Mouse (Mus musculus): ENCODE data around the gene Pola2. TPM values are rescaled to one million over a fixed set of nuclear protein-coding genes. Genes with fewer than 3 reads are reported as not detected.
A peak's percentile ranks its signal among the peaks of the same experiment; 100 is the strongest.

Gene Pola2
- total RNA-seq (2021) = 10 to 100 TPM; 22.9 to 23.7 TPM
- long read RNA-seq, experiment 1, partial matches to known transcripts = 3 of 17 reads
- long read RNA-seq, experiment 1, other reads (novel, unspliced or antisense) = 10 of 17 reads
- long read RNA-seq, experiment 2, partial matches to known transcripts = 0 of 7 reads
- long read RNA-seq, experiment 2, other reads (novel, unspliced or antisense) = 6 of 7 reads

DNA sequence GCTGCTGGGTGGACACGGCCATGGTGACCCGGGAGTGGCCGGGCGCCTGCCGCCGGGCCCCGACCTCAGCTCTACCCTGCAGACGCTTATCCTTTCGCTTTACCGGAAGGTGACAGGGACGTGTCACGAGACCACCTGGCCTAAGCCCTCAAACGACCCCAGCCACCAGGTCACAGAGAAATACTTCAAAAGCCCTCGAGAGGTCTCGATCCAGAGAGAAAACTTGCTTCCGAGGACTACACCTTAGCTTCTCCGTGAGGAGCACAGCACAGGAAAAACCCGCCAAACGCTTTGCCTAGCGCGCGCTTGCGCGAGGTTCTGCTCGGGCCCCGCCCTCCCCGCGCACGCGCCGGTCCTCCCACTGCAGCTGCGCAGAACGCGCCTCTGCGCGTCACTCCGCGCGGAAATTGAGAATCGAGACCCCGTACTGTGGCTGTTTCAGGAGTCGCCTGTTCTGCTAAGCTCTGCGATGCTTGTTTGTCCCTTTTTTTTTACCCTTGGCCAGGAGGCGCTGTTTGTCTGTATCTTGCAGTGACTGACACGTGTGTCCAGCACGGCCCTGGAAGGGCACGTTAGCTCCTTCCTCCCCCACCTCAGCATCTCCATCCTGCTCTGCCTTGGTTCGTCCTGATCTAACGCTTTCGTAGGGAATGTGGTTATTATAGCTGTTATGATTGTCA, at the start of gene Pola2:
TSS of gene Pola2 (minus strand) at position 320 of the 680 bp plus-strand sequence.
- DNase-seq = peak; percentile 92 to 95

DNA sequence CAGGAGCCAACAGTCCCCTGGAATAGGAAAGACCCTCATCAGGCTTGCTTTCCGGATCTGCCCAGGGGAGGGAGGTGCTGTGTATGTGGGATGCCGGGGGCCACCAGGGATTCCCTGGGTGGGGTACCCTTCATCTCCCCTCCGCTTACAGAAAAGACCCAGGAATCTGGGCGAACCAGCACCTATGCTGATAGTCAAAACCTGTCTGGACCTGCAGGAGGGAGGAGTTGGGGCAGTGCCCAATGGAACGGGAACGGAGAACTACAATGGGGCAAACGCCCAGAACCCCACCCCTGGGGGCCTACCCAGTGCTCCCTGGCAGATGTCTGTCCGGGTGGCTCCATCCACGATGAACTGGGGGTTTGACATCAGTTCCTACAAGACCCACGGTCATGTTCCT, 49.7 kb upstream of the Pola2 start:
- DNase-seq = no peak

- no peak for DNase-seq
These were observed 45.1 kb upstream of the Pola2 start for GRCm38 (mm10) chr19:6009137-6009536.

- DNase-seq = no peak
These were observed 43.0 kb upstream of the Pola2 start for GRCm38 (mm10) chr19:6007013-6007412.

DNA sequence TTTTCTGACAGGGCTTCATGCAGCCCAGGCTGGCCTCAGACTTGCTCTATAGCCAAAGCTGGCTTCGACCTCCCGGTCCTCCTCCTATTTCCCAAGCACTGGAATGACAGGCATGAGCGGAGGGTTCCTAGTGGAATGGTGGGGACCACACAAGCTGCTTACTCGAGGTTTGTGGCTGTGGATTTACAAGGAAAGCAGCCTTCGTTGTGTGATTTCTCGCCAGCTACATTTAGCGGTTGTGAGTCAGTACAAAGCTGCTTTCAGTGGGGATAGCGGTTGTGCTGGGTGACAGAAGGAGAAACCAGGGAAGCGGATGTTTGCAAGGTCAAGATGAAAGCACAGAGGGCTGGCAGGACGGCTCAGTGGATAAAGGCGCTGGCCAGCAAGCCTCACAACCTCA, 41.5 kb upstream of the Pola2 start:
- DNase-seq = peak in 1 of 2 experiments; percentile 28

DNA sequence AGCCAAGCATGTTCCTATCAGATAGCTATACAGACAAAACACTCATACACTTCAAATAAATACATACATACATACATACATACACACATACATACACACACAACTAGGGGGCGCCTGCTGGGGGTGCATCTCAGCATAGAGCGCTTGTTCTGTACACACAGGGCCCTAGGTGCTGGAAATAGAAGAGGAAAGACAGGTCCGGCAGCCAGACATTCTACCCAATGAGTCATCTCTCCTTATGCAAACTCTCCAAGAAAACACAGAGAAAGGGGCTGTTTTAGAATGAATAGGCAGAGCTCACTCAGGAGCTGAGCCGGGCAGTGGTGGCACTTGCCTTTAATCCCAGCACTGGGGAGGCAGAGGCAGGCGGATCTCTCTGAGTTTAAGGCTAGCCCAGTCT, 36.0 kb upstream of the Pola2 start:
- no peak for DNase-seq

GRCm38 (mm10) chr19:5998180-5998579, 34.2 kb upstream of the Pola2 start:
- DNase-seq = no peak

GRCm38 (mm10) chr19:5994711-5995110, 30.7 kb upstream of the Pola2 start:
- no peak for DNase-seq

DNA sequence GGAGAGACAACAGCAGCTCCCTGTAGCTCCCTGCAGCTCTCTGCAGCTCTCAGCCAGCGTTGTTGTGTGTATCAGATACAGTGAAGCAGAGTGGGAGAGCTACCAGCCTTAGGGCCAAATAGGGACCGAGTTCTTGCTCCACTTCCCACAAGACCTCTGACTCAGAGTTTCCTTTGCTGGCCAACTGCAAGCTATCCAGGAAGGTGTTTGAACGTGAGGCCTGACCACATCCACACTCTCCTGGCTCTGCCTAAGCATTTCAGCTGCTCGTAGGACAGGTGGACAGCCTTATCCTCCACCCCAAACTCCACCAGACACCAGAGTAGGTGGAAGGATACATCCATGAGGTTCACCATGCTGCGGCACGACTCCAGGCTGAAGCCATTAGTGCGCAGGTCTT, 28.0 kb upstream of the Pola2 start:
- no peak for DNase-seq

DNA sequence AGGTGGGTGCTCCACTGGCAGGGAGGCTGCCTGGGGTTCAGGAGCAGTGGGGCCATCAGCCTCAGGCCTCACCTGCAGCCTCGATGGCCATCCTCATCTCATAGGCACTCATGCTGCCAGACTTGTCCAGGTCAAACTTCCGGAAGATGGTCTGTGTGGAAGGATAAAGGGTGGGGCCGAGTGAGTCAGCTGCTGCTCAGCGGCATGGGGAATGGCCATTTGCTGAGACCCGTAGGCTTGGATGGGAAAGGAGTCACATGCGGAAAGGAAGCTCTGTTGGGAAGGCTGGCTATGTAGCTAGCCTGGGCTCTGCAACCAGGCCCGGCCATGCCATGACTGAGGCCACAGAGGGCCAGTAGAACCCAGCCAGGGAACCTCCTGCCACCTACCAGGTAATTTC, 27.5 kb upstream of the Pola2 start:
- DNase-seq = no peak

GRCm38 (mm10) chr19:5990921-5991320, 26.9 kb upstream of the Pola2 start:
- no peak for DNase-seq

DNA sequence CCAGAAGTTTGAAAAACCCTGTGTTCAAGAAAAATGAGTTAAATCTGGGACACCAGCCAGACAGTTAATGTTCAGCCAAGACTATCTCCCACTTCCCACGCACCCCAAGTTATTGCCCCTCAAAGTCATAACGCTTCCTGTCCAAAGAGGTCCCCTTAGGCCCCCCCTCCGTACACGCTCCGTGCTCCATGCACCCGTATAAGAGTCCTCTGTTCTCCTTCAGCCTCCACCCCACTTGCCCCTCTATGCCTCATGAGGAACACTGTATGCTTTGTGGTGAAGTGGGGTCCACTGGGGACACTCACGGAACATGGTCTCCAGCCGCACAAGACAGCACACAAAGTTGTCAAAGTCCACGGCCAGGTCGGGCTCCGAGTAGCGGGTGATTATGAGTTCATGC, 26.0 kb upstream of the Pola2 start:
- no peak for DNase-seq

GRCm38 (mm10) chr19:5989585-5989984, 25.6 kb upstream of the Pola2 start:
- no peak for DNase-seq

GRCm38 (mm10) chr19:5988815-5989452, 24.9 kb upstream of the Pola2 start:
- DNase-seq = peak; percentile 85 to 91

- no peak for DNase-seq
These were observed 24.2 kb upstream of the Pola2 start for GRCm38 (mm10) chr19:5988027-5988814.

GRCm38 (mm10) chr19:5986043-5986442, 22.0 kb upstream of the Pola2 start, which contains the start of gene Slc22a20:
Gene Slc22a20, minus strand, starts transcription at chr19:5986143.
- DNase-seq = no peak

DNA sequence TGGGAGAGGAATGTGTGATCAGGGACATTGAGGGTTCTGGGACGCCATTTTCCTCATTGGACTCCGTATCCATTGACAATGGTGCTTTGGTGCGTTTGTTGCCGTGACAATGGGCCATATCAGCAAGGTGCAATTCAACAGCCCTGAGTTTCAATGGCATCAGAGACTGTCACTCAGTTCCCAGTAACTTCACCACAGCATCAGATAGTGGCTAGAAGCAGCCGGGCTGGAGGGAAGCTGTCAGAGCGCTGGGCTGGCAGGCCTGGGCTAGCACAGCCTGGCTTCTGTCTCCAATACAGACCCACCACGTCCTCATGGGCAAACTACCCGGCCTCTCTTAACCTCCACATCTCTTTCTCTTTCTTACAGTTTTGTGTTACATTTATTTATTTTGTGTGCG, 16.5 kb upstream of the Pola2 start:
- DNase-seq = no peak

DNA sequence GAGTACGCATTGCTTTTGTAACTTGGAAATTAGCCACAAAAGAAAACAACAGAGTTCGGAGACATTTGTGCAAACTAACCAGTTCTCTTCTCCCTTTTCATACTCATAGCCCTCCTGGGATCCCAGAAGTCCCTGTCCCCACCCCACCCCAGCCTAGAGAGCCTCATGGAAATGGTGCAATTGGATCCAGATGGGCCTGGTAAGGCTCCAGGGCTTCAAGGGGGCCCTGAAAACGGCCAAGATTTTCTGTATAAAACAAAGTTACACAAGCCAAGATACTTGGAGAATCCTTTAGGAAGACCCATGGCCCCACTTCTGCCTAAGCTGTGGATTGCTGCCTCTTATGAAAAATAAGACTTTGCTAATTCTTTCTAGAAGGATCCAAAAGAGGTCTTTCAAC, 13.7 kb upstream of the Pola2 start:
- DNase-seq = no peak

GRCm38 (mm10) chr19:5975676-5976075, 11.7 kb upstream of the Pola2 start:
- no peak for DNase-seq

DNA sequence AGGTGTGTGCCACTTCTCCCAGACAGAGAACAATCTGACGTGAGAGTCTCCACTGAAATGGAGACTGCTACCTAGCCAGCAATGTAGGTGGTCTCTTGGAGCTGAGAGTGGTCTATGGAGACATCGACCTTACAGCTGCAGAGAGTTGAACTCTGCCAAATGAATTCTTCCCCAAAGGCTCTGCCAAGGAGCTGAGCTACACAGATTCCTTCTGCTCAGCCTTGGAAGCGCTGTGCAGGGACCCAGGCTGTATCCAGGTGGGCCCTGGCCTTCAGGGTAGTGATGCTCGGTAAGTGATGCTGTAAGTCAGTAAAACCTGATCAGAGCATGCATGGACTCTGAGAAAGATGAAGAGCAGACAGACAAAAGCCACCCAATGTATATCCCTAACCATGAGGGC, 11.1 kb upstream of the Pola2 start:
- DNase-seq = no peak

DNA sequence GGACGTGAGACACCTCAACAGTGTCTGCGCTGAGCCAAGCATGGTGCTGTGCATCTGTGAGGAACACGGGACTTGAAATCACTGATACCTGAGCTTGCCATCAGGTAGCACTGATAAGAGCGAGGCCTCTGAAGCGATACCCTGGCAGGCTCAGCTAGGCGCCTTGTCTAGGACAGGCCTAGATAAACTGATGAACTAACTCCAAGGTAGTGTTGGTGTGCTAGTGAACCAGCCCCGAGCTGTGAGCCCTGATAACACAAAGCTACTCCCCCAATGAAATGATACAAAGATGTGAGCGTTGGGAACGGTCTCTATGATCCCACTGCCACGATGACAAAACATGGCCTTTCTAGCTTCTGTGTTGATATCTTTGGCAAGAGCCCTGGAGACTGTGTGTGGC, 3.7 kb upstream of the Pola2 start:
- DNase-seq = no peak

DNA sequence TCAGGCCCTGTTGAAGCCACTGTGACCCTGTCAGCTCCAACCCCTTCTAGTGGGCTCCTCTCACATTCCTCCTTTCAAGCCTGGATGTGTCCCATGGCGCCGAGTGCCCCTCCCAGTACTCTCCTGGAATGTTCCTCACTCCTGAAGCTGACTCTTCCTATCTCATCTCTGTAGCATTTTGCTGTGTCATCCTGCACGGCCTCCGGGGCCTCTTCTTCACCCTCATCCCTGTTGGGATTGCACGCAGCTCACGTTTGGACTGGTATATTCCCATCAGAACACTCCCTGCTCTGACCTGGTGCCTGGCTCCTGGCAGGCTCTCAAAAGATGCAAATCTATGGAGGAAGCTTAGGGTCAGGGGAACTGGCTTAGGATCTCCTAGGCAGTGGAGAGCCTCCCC, 2.8 kb upstream of the Pola2 start:
- DNase-seq = no peak

- DNase-seq = no peak
These were observed 1.9 kb upstream of the Pola2 start for GRCm38 (mm10) chr19:5965910-5966309.
